Mouse (Mus musculus) intestine, embryonic 16.5 days (tissue): ENCODE measurements around the gene Cfb. TPM values are rescaled to one million over a fixed set of nuclear protein-coding genes. Genes with fewer than 3 reads are reported as not detected.

Source experiments
- ATAC-seq: fragments of 200-750 bp; cut with Nextera tagmentation; 2 replicates; pipeline ENCODE4 v1.8.0; 2017; ENCODE audit warnings: moderate TSS enrichment, moderate library complexity
- H3K27ac ChIP-seq: fragments of 300-500 bp; sonication (generic); 2 replicates; pipeline ENCODE4 v1.5.1; 2014; ENCODE audit warnings: mild to moderate bottlenecking, low read length
- H3K27me3 ChIP-seq: fragments of 300-500 bp; sonication (generic); replicated peaks from 2 replicates; pipeline ENCODE4 v1.6.1; 2014; ENCODE audit warnings: low read length, control low read depth, mixed read lengths; ENCODE audit not compliant: control insufficient read depth, insufficient read depth
- H3K36me3 ChIP-seq: fragments of 300-500 bp; sonication (generic); 2 replicates; pipeline ENCODE4 v1.6.1; 2014; ENCODE audit warnings: low read length, control low read depth; ENCODE audit not compliant: control insufficient read depth, insufficient read depth
- H3K4me1 ChIP-seq: fragments of 300-500 bp; sonication (generic); 2 replicates; pipeline ENCODE4 v1.6.1; 2014; ENCODE audit warnings: low read length, control low read depth, mixed read lengths; ENCODE audit not compliant: control insufficient read depth, insufficient read depth
- H3K4me2 ChIP-seq: fragments of 300-500 bp; sonication (generic); 2 replicates; pipeline ENCODE4 v1.6.1; 2014; ENCODE audit warnings: low read depth, low read length, control low read depth
- H3K4me3 ChIP-seq: fragments of 300-500 bp; sonication (generic); 2 replicates; pipeline ENCODE4 v1.5.1; 2014; ENCODE audit warnings: mild to moderate bottlenecking, low read length
- H3K9ac ChIP-seq: fragments of 300-500 bp; sonication (generic); 2 replicates; pipeline ENCODE4 v1.6.1; 2014; ENCODE audit warnings: low read depth, low read length
- H3K9me3 ChIP-seq: fragments of 300-500 bp; sonication (generic); 2 replicates; pipeline ENCODE4 v1.6.1; 2016; ENCODE audit warnings: low read length, control low read depth; ENCODE audit not compliant: control insufficient read depth
- WGBS: fragments of 180-500 bp; shearing (Covaris S2); extraction: QIAGEN DNeasy Blood & Tissue Kit; methylation state at CpG from one replicate; pipeline ENCODE4 v1.1.7; 2014; 5-methylcytosine and 5-hydroxymethylcytosine counted together
- polyA plus RNA-seq: library from polyadenylated mRNA; unstranded; fragments of >200 nt; fragmentation: Nextera tagmentation; extraction: Ambion mirVana; gene quantifications from 2 replicates; pipeline ENCODE4 v1.2.1, GENCODE M21; 2015

Gene Cfb
- polyA plus RNA-seq, 1 experiment from 2014 or later: 95.8 TPM

- peak within 1 kb of the TSS; percentile 83 for H3K4me2 ChIP-seq
- peak within 1 kb of the TSS; percentile 94 for H3K27ac ChIP-seq
- H3K4me1 ChIP-seq: peaks cover 29% of the 10 kb centered on the region
- H3K36me3 ChIP-seq: peaks cover 15% of the 10 kb centered on the region
- WGBS: under 1% methylated on average over 22 of the region's 44 CpGs
- H3K4me3 ChIP-seq: peak within 1 kb of the TSS; percentile 94
- no peaks in the 10 kb centered on the region for H3K9me3 ChIP-seq
- H3K9ac ChIP-seq: peak within 1 kb of the TSS; percentile 99
- ATAC-seq: peak; percentile 56
- H3K27me3 ChIP-seq: no peaks in the 10 kb centered on the region
Observed at GRCm38 (mm10) chr17:34898160-34898586, 35.9 kb upstream of the Cfb start, which contains the start of the genes C2 and Ehmt2. Gene C2, minus strand, starts transcription at chr17:34898265. Gene Ehmt2, plus strand, starts transcription at chr17:34898469.

- H3K9me3 ChIP-seq: no peaks in the 10 kb centered on the region
- WGBS: 14% methylated on average over 10 of the region's 10 CpGs
- peak overlapping the region; percentile 94 for H3K4me3 ChIP-seq
- H3K9ac ChIP-seq: peak overlapping the region; percentile 99
- peaks cover 10% of the 10 kb centered on the region for H3K36me3 ChIP-seq
- H3K27me3 ChIP-seq: no peaks in the 10 kb centered on the region
- ATAC-seq: no peak
- H3K27ac ChIP-seq: peak overlapping the region; percentile 94
- H3K4me1 ChIP-seq: peaks cover 29% of the 10 kb centered on the region
- peak overlapping the region; percentile 66 for H3K4me2 ChIP-seq
Observed at GRCm38 (mm10) chr17:34897373-34898159, 35.2 kb upstream of the Cfb start.

GRCm38 (mm10) chr17:34896366-34896765, 34.0 kb upstream of the Cfb start:
- Histone ChIP-seq H3K27me3 (no peaks in the 10 kb centered on the region), H3K4me3 (no peak overlapping the region), H3K4me2 (no peak overlapping the region), H3K9ac (no peak overlapping the region), H3K4me1 (peaks cover 29% of the 10 kb centered on the region), H3K36me3 (peaks cover 8% of the 10 kb centered on the region; the same call in 1 of the 2 replicates), H3K9me3 (no peaks in the 10 kb centered on the region), H3K27ac (no peak overlapping the region)
- 83% methylated on average over 17 of the region's 17 CpGs for WGBS
- no peak for ATAC-seq

GRCm38 (mm10) chr17:34895724-34896123, 33.4 kb upstream of the Cfb start:
- Histone ChIP-seq H3K9ac (peak overlapping the region; percentile 95; the same call in 1 of the 2 replicates), H3K4me3 (peak overlapping the region; percentile 83; the same call in 1 of the 2 replicates), H3K4me1 (peaks cover 26% of the 10 kb centered on the region), H3K27ac (peak overlapping the region; percentile 95; the same call in 1 of the 2 replicates), H3K36me3 (peaks cover 8% of the 10 kb centered on the region; the same call in 1 of the 2 replicates), H3K27me3 (no peaks in the 10 kb centered on the region), H3K9me3 (no peaks in the 10 kb centered on the region), H3K4me2 (peak overlapping the region; percentile 88)
- 88% methylated on average over 15 of the region's 15 CpGs for WGBS
- no peak for ATAC-seq

GRCm38 (mm10) chr17:34894801-34895530, 32.6 kb upstream of the Cfb start:
- peak; percentile 12 for ATAC-seq
- H3K4me1 ChIP-seq: peaks cover 21% of the 10 kb centered on the region
- peak overlapping the region; percentile 88 for H3K4me2 ChIP-seq
- peak overlapping the region; percentile 95 for H3K27ac ChIP-seq
- peak overlapping the region; percentile 83 for H3K4me3 ChIP-seq
- 7% methylated on average over 51 of the region's 51 CpGs for WGBS
- H3K9ac ChIP-seq: peak overlapping the region; percentile 95
- peaks cover 8% of the 10 kb centered on the region; the same call in 1 of the 2 replicates for H3K36me3 ChIP-seq
- no peaks in the 10 kb centered on the region for H3K9me3 ChIP-seq
- no peaks in the 10 kb centered on the region for H3K27me3 ChIP-seq

GRCm38 (mm10) chr17:34894074-34894597, 31.8 kb upstream of the Cfb start:
- Histone ChIP-seq H3K4me2 (peak overlapping the region; percentile 88), H3K9ac (peak overlapping the region; percentile 95), H3K27ac (peak overlapping the region; percentile 95), H3K36me3 (peaks cover 8% of the 10 kb centered on the region; the same call in 1 of the 2 replicates), H3K4me1 (peaks cover 21% of the 10 kb centered on the region), H3K4me3 (peak overlapping the region; percentile 83), H3K27me3 (no peaks in the 10 kb centered on the region), H3K9me3 (no peaks in the 10 kb centered on the region)
- peak; percentile 88 for ATAC-seq
- WGBS: under 1% methylated on average over 44 of the region's 51 CpGs

- Histone ChIP-seq H3K4me2 (peak overlapping the region; percentile 78), H3K4me1 (peaks cover 21% of the 10 kb centered on the region), H3K4me3 (peak overlapping the region; percentile 83; the same call in 1 of the 2 replicates), H3K9me3 (no peaks in the 10 kb centered on the region), H3K9ac (peak overlapping the region; percentile 95), H3K27me3 (no peaks in the 10 kb centered on the region), H3K36me3 (peaks cover 8% of the 10 kb centered on the region; the same call in 1 of the 2 replicates), H3K27ac (peak overlapping the region; percentile 95)
- no peak for ATAC-seq
- 69% methylated on average over 12 of the region's 12 CpGs for WGBS
Observed at GRCm38 (mm10) chr17:34893072-34893824, 30.9 kb upstream of the Cfb start.

- H3K4me1 ChIP-seq: peaks cover 19% of the 10 kb centered on the region
- no peak for ATAC-seq
- no peak overlapping the region for H3K4me3 ChIP-seq
- peaks cover 6% of the 10 kb centered on the region; the same call in 1 of the 2 replicates for H3K36me3 ChIP-seq
- no peaks in the 10 kb centered on the region for H3K9me3 ChIP-seq
- 95% methylated on average over 2 of the region's 2 CpGs for WGBS
- H3K27me3 ChIP-seq: no peaks in the 10 kb centered on the region
- no peak overlapping the region for H3K4me2 ChIP-seq
- no peak overlapping the region for H3K27ac ChIP-seq
- H3K9ac ChIP-seq: no peak overlapping the region
Observed at GRCm38 (mm10) chr17:34891377-34891776, 29.1 kb upstream of the Cfb start.
